Mouse (Mus musculus): ENCODE measurements around the gene Fas.

GRCm38 (mm10) chr19:34328051-34328450 is 37.6 kb downstream of the Fas start:
- no peak for TF ChIP-seq CTCF (IDR thresholded peaks at IDR 0.05; ENCODE audit: low read depth)
- TF ChIP-seq EP300 (IDR thresholded peaks at IDR 0.05; ENCODE audit: low read depth), result peak; percentile 79; the same call in 1 of the 2 replicates

Data from heart, postnatal 0 days (tissue).